Mouse (Mus musculus) liver, embryonic 14.5 days (tissue): Measurements from ENCODE around the gene Keg1.

Experiments
- CTCF ChIP-seq: IDR thresholded peaks from 2 replicates; pipeline ENCODE4 v1.5.1; 2016; ENCODE audit warnings: antibody characterized with exemption, low read depth, control low read depth
- EP300 ChIP-seq: IDR thresholded peaks from 2 replicates; pipeline ENCODE4 v1.6.1; 2016; ENCODE audit warnings: antibody characterized with exemption, low read depth

DNA sequence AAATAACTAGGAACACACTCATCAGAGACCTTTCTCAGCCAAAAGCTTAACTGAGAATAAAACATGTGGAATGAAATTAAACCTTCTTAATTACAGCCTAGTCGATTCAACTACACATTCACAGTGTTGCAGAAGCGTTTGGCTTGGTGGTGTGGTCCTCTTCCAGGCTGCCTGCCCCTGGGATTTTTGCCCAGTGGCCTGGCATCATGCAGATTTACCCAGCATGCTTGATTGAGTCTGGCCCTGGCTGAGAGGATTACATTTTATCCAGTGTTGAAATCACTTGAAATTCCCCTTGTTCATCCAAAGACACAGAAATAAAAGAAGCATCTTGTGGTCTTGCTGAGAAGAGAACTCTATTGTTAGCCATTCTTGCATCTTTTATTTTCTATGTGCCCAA is 64.1 kb downstream of the Keg1 start:
- no peak for TF ChIP-seq EP300
- TF ChIP-seq CTCF, result no peak
